Mouse (Mus musculus): ENCODE measurements around the gene Erbb4. TPM values are rescaled to one million over a fixed set of nuclear protein-coding genes. Genes with fewer than 3 reads are reported as not detected.

Gene Erbb4
- polyA plus RNA-seq, 1 experiment from 2014 or later: 1.3 TPM

DNA sequence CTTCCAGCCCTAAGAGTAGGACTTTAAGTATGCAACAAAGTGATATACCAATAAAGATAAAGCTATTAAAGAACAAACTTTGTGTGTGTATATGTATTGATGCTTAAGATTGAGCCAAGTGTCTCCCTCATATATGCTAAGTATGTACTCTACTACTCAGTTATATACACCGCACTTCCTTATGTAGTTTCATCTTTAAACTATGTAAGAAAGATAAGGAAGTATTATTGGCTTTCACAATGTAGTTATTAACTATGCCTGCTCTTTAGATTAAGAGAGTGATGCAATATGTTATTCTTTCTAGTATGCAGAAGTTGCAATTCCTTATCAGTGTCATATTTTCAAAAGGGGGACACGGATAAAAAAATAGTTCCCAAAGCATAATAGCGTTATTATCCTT is 1088.2 kb downstream of the Erbb4 start:
- Histone ChIP-seq H3K27me3 (ENCODE audit: control insufficient read depth, insufficient read depth, low read length) (no peaks in the 10 kb centered on the region), H3K36me3 (replicated peaks; ENCODE audit: control insufficient read depth, insufficient read depth, low read depth, low read length) (no peaks in the 10 kb centered on the region), H3K9me3 (replicated peaks; ENCODE audit: control insufficient read depth, low read length) (no peaks in the 10 kb centered on the region), H3K4me3 (ENCODE audit: low read depth, low read length) (no peak overlapping the region), H3K27ac (replicated peaks; ENCODE audit: low read depth, low read length) (no peak overlapping the region), H3K4me2 (ENCODE audit: low read depth, low read length) (no peak overlapping the region), H3K9ac (replicated peaks; ENCODE audit: low read length) (no peak overlapping the region), H3K4me1 (ENCODE audit: control insufficient read depth, insufficient read depth, low read length) (no peaks in the 10 kb centered on the region)
- 88% methylated on average over 3 of the region's 3 CpGs for WGBS
- ATAC-seq (replicated peaks; ENCODE audit: insufficient number of reproducible peaks, low FRiP score, low TSS enrichment, low read depth) (no peak), DNase-seq (ENCODE audit: low spot score) (no peak)
